Mouse (Mus musculus) midbrain, postnatal 0 days (tissue): ENCODE results near the gene Tfb1m. TPM values are rescaled to one million over a fixed set of nuclear protein-coding genes. Genes with fewer than 3 reads are reported as not detected.

Source experiments
- ATAC-seq: fragments of 200-750 bp; cut with Nextera tagmentation; 2 replicates; pipeline ENCODE4 v1.8.0; 2017; ENCODE audit warnings: moderate number of reproducible peaks, mild to moderate bottlenecking, moderate TSS enrichment, moderate library complexity; ENCODE audit not compliant: low FRiP score
- DNase-seq: peaks from one replicate; pipeline ENCODE4 v3.0.0-alpha.2; 2015; ENCODE audit warnings: low spot score
- H3K27ac ChIP-seq: fragments of 300-500 bp; sonication (generic); 2 replicates; pipeline ENCODE4 v1.5.1; 2014; ENCODE audit warnings: low read depth, mild to moderate bottlenecking, low read length, mixed read lengths
- H3K27me3 ChIP-seq: fragments of 300-500 bp; sonication (generic); 2 replicates; pipeline ENCODE4 v1.6.1; 2014; ENCODE audit warnings: low read length, control low read depth, mixed read lengths; ENCODE audit not compliant: insufficient read depth
- H3K36me3 ChIP-seq: fragments of 300-500 bp; sonication (generic); 2 replicates; pipeline ENCODE4 v1.6.1; 2014; ENCODE audit warnings: low read length, control low read depth, mixed read lengths; ENCODE audit not compliant: insufficient read depth
- H3K4me1 ChIP-seq: fragments of 300-500 bp; sonication (generic); 2 replicates; pipeline ENCODE4 v1.6.1; 2014; ENCODE audit warnings: mild to moderate bottlenecking, control low read depth, antibody characterized with exemption, low read length, mixed read lengths; ENCODE audit not compliant: insufficient read depth
- H3K4me2 ChIP-seq: fragments of 300-500 bp; sonication (generic); 2 replicates; pipeline ENCODE4 v1.6.1; 2014; ENCODE audit warnings: low read depth, mild to moderate bottlenecking, low read length, mixed read lengths; ENCODE audit not compliant: poor library complexity, severe bottlenecking
- H3K4me3 ChIP-seq: fragments of 300-500 bp; sonication (generic); 2 replicates; pipeline ENCODE4 v1.5.1; 2014; ENCODE audit warnings: low read depth, mild to moderate bottlenecking, low read length, moderate library complexity
- H3K9ac ChIP-seq: fragments of 300-500 bp; sonication (generic); replicated peaks from 2 replicates; pipeline ENCODE4 v1.6.1; 2014; ENCODE audit warnings: mild to moderate bottlenecking, low read length, moderate library complexity, mixed read lengths; ENCODE audit not compliant: poor library complexity, severe bottlenecking
- H3K9me3 ChIP-seq: fragments of 300-500 bp; sonication (generic); 2 replicates; pipeline ENCODE4 v1.6.1; 2016; ENCODE audit warnings: low read length, control low read depth
- CTCF ChIP-seq: IDR thresholded peaks from 2 replicates; pipeline ENCODE4 v1.5.1; 2016; ENCODE audit warnings: antibody characterized with exemption, mild to moderate bottlenecking
- WGBS: fragments of 180-500 bp; shearing (Covaris S2); extraction: QIAGEN DNeasy Blood & Tissue Kit; methylation state at CpG from one replicate; pipeline ENCODE4 v1.1.7; 2014; 5-methylcytosine and 5-hydroxymethylcytosine counted together
- polyA plus RNA-seq: library from polyadenylated mRNA; unstranded; fragments of >200 nt; fragmentation: Nextera tagmentation; extraction: Ambion mirVana; gene quantifications from 2 replicates; pipeline ENCODE4 v1.2.1, GENCODE M21; 2015
- total RNA-seq: library from RNA; depleted of rRNA; stranded (reverse); fragments of >200 nt; gene quantifications from 2 replicates; pipeline ENCODE4 v1.2.3, GENCODE M21; 2014; rRNA removed

The Tfb1m gene
- total RNA-seq (9.6 and 12.4 TPM in 2 replicates), polyA plus RNA-seq (7.9 and 8.7 TPM in 2 replicates)

DNA sequence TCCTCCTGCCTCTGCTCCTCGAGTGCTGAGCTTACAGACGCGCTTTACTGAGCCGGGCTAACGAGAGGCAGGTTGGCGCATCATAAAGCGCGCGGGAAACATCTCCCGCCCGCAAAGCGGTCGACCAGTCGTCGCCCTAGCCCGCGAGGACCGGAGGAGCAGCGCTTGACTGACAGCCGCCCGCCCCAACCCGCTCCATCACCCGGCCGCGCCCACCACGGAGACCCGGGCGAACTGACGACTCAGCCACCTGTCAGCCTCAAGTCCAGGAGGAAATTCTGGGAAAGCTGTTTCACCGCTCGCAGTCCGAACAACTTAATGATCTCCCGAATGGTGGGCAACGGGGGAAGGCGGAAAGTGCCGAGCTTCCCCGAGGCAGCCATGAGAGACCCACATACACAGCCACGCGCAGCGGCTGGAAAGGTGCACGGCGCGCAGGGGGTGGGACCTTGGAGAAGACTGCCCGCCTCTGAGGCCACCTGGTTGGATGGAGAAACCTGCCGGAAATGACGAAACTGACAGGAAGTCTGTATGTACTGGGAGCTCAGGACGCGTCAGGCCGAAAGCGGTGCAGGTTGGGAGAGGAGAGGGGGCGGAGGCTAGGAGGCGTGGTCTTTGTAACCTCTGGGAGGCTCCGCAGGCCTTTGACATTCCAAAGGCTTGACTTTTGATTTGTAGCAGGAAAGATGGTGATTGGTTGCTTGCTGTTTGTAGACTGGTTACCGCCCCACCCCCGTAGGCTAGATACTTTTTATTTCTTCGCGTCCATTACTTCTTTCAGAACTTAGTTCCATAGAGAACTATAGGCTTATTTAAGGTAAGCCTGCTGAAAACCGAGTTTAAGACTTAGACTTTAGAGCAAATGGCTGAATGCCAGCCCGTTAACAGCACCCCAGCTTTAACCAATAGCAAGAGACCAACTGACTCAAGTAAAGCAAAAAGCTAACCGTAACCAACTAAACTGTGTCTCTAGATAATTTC is at the start of gene Tfb1m:
TSS of gene Tfb1m (minus strand) at position 451 of the 981 bp plus-strand sequence.
- H3K36me3 ChIP-seq: no peaks in the 10 kb centered on the region
- H3K4me2 ChIP-seq: peak within 1 kb of the TSS; percentile 66
- H3K9ac ChIP-seq: peak within 1 kb of the TSS; percentile 62
- no peaks in the 10 kb centered on the region for H3K27me3 ChIP-seq
- TF ChIP-seq CTCF: no peak
- H3K27ac ChIP-seq: peak within 1 kb of the TSS; percentile 79
- no peaks in the 10 kb centered on the region for H3K9me3 ChIP-seq
- WGBS: under 1% methylated on average over 59 of the region's 60 CpGs
- H3K4me3 ChIP-seq: peak within 1 kb of the TSS; percentile 56
- H3K4me1 ChIP-seq: 0 out of 2 replicates have a peak, but pooled peaks cover 2% of the 10 kb centered on the region
- ATAC-seq: peak; percentile 99
- DNase-seq: peak; percentile 100

DNA sequence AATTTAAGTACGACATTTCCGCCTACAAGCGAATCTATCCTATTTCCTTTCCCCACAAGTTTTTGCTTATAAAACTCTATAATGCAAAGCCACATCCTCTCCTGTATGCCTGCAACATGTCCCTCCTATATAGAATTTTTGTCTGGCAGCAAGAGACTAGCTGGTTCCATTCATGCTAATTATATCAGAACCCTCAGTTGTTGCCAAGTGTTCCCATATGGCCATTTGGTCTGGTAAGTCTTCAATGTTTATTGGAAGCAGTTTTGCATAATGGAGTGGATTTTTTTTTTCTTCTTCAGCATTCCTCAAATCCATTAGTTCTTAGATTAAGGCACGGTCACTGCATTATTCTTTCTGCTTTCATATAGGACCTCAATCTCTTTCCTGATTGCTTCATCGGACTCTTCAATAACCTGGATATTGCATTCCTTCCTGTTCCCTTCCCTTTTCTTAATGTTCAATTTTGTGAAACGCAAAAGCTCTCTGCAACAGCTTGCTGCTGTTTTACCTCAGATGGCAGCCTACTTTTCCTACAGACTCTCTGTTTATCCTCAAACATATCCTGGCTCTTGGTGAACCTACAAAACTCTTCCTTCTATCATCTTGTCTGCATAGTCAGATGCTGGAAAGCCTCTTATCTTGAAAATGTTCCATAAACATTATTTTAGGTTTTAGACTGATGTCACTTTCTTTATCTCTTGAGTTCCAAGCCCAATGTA is 45.5 kb upstream of the Tfb1m start:
- Histone ChIP-seq H3K4me1 (no peaks in the 10 kb centered on the region), H3K9me3 (no peaks in the 10 kb centered on the region), H3K4me2 (no peak overlapping the region), H3K36me3 (no peaks in the 10 kb centered on the region), H3K9ac (no peak overlapping the region), H3K27ac (no peak overlapping the region), H3K4me3 (no peak overlapping the region), H3K27me3 (no peaks in the 10 kb centered on the region)
- 92% methylated on average over 6 of the region's 6 CpGs for WGBS
- no peak for TF ChIP-seq CTCF
- DNase-seq (peak; percentile 12), ATAC-seq (no peak)

DNA sequence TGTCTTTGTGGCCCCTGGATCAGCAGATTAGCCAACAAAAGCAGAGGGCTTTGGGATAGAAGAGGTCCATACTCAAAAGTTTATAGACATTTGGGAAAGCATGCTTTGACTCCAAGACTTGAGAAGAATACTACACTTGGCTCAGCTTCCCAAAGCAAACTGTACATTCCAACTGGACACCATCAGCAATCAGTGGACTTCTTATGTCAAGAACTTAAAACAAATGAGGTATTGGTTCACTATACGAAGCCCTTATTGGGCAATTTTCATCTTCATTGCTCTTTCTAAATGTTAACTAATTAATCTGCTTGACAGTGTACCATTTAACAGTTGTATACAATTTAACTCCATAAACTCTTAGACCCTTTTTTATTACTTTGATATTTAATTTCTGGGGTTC is 40.8 kb upstream of the Tfb1m start:
- no peak overlapping the region for H3K4me3 ChIP-seq
- no peak overlapping the region for H3K27ac ChIP-seq
- no peaks in the 10 kb centered on the region for H3K9me3 ChIP-seq
- no peaks in the 10 kb centered on the region for H3K27me3 ChIP-seq
- no peaks in the 10 kb centered on the region for H3K4me1 ChIP-seq
- DNase-seq (no peak), ATAC-seq (no peak)
- H3K9ac ChIP-seq: no peak overlapping the region
- H3K36me3 ChIP-seq: no peaks in the 10 kb centered on the region
- WGBS: 85% methylated on average over 1 of the region's 1 CpGs
- no peak for TF ChIP-seq CTCF
- no peak overlapping the region for H3K4me2 ChIP-seq

DNA sequence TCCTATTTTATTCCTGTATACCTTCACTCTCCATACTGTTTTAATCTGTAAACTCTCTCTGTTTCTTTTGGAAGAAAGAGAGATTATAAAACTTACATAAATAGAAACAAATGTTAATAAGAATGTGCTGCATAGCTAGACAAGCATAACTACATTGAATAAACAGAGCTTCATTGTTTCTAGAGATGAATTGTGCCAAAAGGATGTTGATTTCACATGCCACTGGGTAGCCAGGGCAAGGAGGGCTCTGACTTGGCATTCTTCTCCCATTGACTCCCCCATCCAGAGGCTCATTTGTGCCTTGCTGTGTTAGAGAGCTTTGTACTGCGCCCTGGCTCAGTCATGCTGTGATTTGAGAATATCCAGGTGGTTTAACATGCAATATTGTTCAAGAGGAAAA is 40.3 kb upstream of the Tfb1m start:
- peak; percentile 5 for DNase-seq
- Histone ChIP-seq H3K4me3 (no peak overlapping the region), H3K27ac (no peak overlapping the region), H3K4me1 (no peaks in the 10 kb centered on the region), H3K9me3 (no peaks in the 10 kb centered on the region), H3K27me3 (no peaks in the 10 kb centered on the region), H3K9ac (no peak overlapping the region), H3K36me3 (no peaks in the 10 kb centered on the region), H3K4me2 (no peak overlapping the region)
- TF ChIP-seq CTCF: no peak
- no peak for ATAC-seq
- 75% methylated on average over 1 of the region's 1 CpGs for WGBS

DNA sequence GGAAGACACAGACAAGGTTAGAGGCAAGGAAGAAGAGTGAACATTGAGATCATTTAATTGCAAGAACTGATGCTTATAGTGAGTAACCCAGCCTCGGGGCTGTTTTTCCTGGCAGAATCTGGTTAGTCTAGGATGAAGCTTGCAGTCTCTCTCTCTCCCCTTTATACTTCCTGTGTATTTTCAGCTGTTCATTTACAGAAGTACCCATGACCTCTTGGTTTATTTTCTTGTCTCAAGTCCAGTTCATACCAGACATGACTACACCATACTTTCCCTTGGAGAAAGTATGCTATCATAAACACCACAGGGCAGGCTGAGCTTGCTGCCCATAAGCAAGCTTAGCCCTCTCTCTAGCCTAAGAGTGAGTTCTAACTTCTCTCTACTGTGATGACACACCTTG is 39.5 kb upstream of the Tfb1m start:
- Histone ChIP-seq H3K4me2 (no peak overlapping the region), H3K9me3 (no peaks in the 10 kb centered on the region), H3K36me3 (no peaks in the 10 kb centered on the region), H3K9ac (no peak overlapping the region), H3K27me3 (no peaks in the 10 kb centered on the region), H3K4me1 (no peaks in the 10 kb centered on the region), H3K4me3 (no peak overlapping the region), H3K27ac (no peak overlapping the region)
- no peak for TF ChIP-seq CTCF
- DNase-seq: peak; percentile 30
- ATAC-seq: no peak
- WGBS: 68% methylated on average over 1 of the region's 1 CpGs

DNA sequence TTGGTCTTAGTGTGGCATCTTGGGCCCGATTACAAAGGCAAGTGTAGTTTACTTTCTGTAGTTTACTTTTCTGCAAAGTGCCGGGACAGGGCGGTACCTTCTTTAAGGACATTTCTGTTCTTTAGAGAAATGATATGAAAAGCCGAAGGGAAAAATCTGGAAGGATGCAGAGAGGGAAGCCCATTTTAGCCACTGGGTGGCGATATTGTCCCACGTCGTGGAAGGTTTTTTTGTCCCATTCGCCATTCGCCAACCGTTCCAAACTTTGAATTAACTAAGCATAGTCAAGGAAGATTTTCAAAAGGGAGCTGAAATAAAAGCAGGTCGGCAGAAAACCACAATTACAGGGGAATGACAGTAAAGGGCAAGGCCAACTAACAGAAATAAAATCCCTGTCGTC is 13.3 kb upstream of the Tfb1m start:
- no peaks in the 10 kb centered on the region for H3K9me3 ChIP-seq
- H3K4me1 ChIP-seq: no peaks in the 10 kb centered on the region
- TF ChIP-seq CTCF: peak; percentile 96
- DNase-seq: peak; percentile 85
- H3K4me2 ChIP-seq: no peak overlapping the region
- H3K9ac ChIP-seq: no peak overlapping the region
- ATAC-seq: no peak
- 5% methylated on average over 12 of the region's 12 CpGs for WGBS
- H3K27ac ChIP-seq: no peak overlapping the region
- H3K36me3 ChIP-seq: no peaks in the 10 kb centered on the region
- H3K4me3 ChIP-seq: no peak overlapping the region
- H3K27me3 ChIP-seq: no peaks in the 10 kb centered on the region
